Mouse (Mus musculus): ENCODE results near the gene Fam20c. TPM values are rescaled to one million over a fixed set of nuclear protein-coding genes. Genes with fewer than 3 reads are reported as not detected.

The Fam20c gene
- polyA plus RNA-seq, 1 experiment from 2014 or later: 4.0 TPM

- H3K4me2 ChIP-seq (ENCODE audit: low read depth, low read length): no peak overlapping the region
- H3K27me3 ChIP-seq (ENCODE audit: control insufficient read depth, insufficient read depth, low read depth, low read length): no peaks in the 10 kb centered on the region
Measured at GRCm38 (mm10) chr5:138734018-138734417, 20.3 kb upstream of the Fam20c start.

GRCm38 (mm10) chr5:138735201-138735757 lies 19.0 kb upstream of the Fam20c start:
- Histone ChIP-seq H3K9ac (ENCODE audit: low read length) (no peak overlapping the region), H3K27me3 (ENCODE audit: control insufficient read depth, insufficient read depth, low read depth, low read length) (no peaks in the 10 kb centered on the region), H3K4me2 (ENCODE audit: low read depth, low read length) (no peak overlapping the region), H3K36me3 (ENCODE audit: control insufficient read depth, insufficient read depth, low read length) (no peaks in the 10 kb centered on the region), H3K4me3 (ENCODE audit: low read length) (no peak overlapping the region), H3K9me3 (ENCODE audit: control insufficient read depth, low read length) (no peaks in the 10 kb centered on the region), H3K4me1 (replicated peaks; ENCODE audit: control insufficient read depth, insufficient read depth, low read length) (no peaks in the 10 kb centered on the region), H3K27ac (ENCODE audit: low read length) (no peak overlapping the region)
- no peak for ATAC-seq (ENCODE audit: low read depth)
- WGBS: 82% methylated on average over 8 of the region's 8 CpGs

More at GRCm38 (mm10) chr5:138734018-138734417, 20.3 kb upstream of the Fam20c start:
- Histone ChIP-seq H3K9me3 (ENCODE audit: control insufficient read depth, low read length) (no peaks in the 10 kb centered on the region), H3K4me1 (replicated peaks; ENCODE audit: control insufficient read depth, insufficient read depth, low read length) (no peaks in the 10 kb centered on the region), H3K4me3 (ENCODE audit: low read length) (no peak overlapping the region), H3K9ac (ENCODE audit: low read length) (no peak overlapping the region), H3K27ac (ENCODE audit: low read length) (no peak overlapping the region), H3K36me3 (ENCODE audit: control insufficient read depth, insufficient read depth, low read length) (no peaks in the 10 kb centered on the region)
- 78% methylated on average over 18 of the region's 18 CpGs for WGBS
- peak; percentile 81 for ATAC-seq (ENCODE audit: low read depth)

- no peak overlapping the region for H3K4me2 ChIP-seq (ENCODE audit: low read depth, low read length)
- H3K9me3 ChIP-seq (ENCODE audit: control insufficient read depth, low read length): no peaks in the 10 kb centered on the region
- no peak for ATAC-seq (ENCODE audit: low read depth)
- H3K9ac ChIP-seq (ENCODE audit: low read length): no peak overlapping the region
- no peaks in the 10 kb centered on the region for H3K4me1 ChIP-seq (replicated peaks; ENCODE audit: control insufficient read depth, insufficient read depth, low read length)
- no peak overlapping the region for H3K4me3 ChIP-seq (ENCODE audit: low read length)
- H3K27me3 ChIP-seq (ENCODE audit: control insufficient read depth, insufficient read depth, low read depth, low read length): no peaks in the 10 kb centered on the region
- 69% methylated on average over 3 of the region's 3 CpGs for WGBS
- H3K27ac ChIP-seq (ENCODE audit: low read length): no peak overlapping the region
- H3K36me3 ChIP-seq (ENCODE audit: control insufficient read depth, insufficient read depth, low read length): no peaks in the 10 kb centered on the region
Measured at GRCm38 (mm10) chr5:138740150-138740549, 14.2 kb upstream of the Fam20c start.

- no peak for ATAC-seq (ENCODE audit: low read depth)
- Histone ChIP-seq H3K4me1 (replicated peaks; ENCODE audit: control insufficient read depth, insufficient read depth, low read length) (no peaks in the 10 kb centered on the region), H3K4me3 (ENCODE audit: low read length) (no peak overlapping the region), H3K9me3 (ENCODE audit: control insufficient read depth, low read length) (no peaks in the 10 kb centered on the region), H3K4me2 (ENCODE audit: low read depth, low read length) (no peak overlapping the region), H3K36me3 (ENCODE audit: control insufficient read depth, insufficient read depth, low read length) (no peaks in the 10 kb centered on the region), H3K27ac (ENCODE audit: low read length) (no peak overlapping the region), H3K9ac (ENCODE audit: low read length) (no peak overlapping the region), H3K27me3 (ENCODE audit: control insufficient read depth, insufficient read depth, low read depth, low read length) (no peaks in the 10 kb centered on the region)
- 68% methylated on average over 5 of the region's 5 CpGs for WGBS
Measured at GRCm38 (mm10) chr5:138741516-138741915, 12.8 kb upstream of the Fam20c start.

GRCm38 (mm10) chr5:138742281-138742680 lies 12.0 kb upstream of the Fam20c start:
- Histone ChIP-seq H3K4me3 (ENCODE audit: low read length) (no peak overlapping the region), H3K9ac (ENCODE audit: low read length) (no peak overlapping the region), H3K36me3 (ENCODE audit: control insufficient read depth, insufficient read depth, low read length) (no peaks in the 10 kb centered on the region), H3K4me1 (replicated peaks; ENCODE audit: control insufficient read depth, insufficient read depth, low read length) (no peaks in the 10 kb centered on the region), H3K27ac (ENCODE audit: low read length) (no peak overlapping the region), H3K4me2 (ENCODE audit: low read depth, low read length) (no peak overlapping the region), H3K27me3 (ENCODE audit: control insufficient read depth, insufficient read depth, low read depth, low read length) (no peaks in the 10 kb centered on the region), H3K9me3 (ENCODE audit: control insufficient read depth, low read length) (no peaks in the 10 kb centered on the region)
- ATAC-seq (ENCODE audit: low read depth): no peak
- WGBS: 50% methylated on average over 5 of the region's 5 CpGs

GRCm38 (mm10) chr5:138743631-138744030 lies 10.7 kb upstream of the Fam20c start:
- ATAC-seq (ENCODE audit: low read depth): no peak
- WGBS: 26% methylated on average over 2 of the region's 2 CpGs
- no peak overlapping the region for H3K27ac ChIP-seq (ENCODE audit: low read length)
- no peaks in the 10 kb centered on the region for H3K27me3 ChIP-seq (ENCODE audit: control insufficient read depth, insufficient read depth, low read depth, low read length)
- no peaks in the 10 kb centered on the region for H3K36me3 ChIP-seq (ENCODE audit: control insufficient read depth, insufficient read depth, low read length)
- H3K9me3 ChIP-seq (ENCODE audit: control insufficient read depth, low read length): no peaks in the 10 kb centered on the region
- no peak overlapping the region for H3K9ac ChIP-seq (ENCODE audit: low read length)
- H3K4me1 ChIP-seq (replicated peaks; ENCODE audit: control insufficient read depth, insufficient read depth, low read length): no peaks in the 10 kb centered on the region
- no peak overlapping the region for H3K4me3 ChIP-seq (ENCODE audit: low read length)
- no peak overlapping the region for H3K4me2 ChIP-seq (ENCODE audit: low read depth, low read length)

GRCm38 (mm10) chr5:138745378-138746099 lies 8.8 kb upstream of the Fam20c start:
- Histone ChIP-seq H3K27ac (ENCODE audit: low read length) (no peak overlapping the region), H3K9me3 (ENCODE audit: control insufficient read depth, low read length) (no peaks in the 10 kb centered on the region), H3K27me3 (ENCODE audit: control insufficient read depth, insufficient read depth, low read depth, low read length) (no peaks in the 10 kb centered on the region), H3K4me3 (ENCODE audit: low read length) (no peak overlapping the region), H3K4me2 (ENCODE audit: low read depth, low read length) (no peak overlapping the region), H3K36me3 (ENCODE audit: control insufficient read depth, insufficient read depth, low read length) (no peaks in the 10 kb centered on the region), H3K4me1 (replicated peaks; ENCODE audit: control insufficient read depth, insufficient read depth, low read length) (no peaks in the 10 kb centered on the region), H3K9ac (ENCODE audit: low read length) (no peak overlapping the region)
- 86% methylated on average over 5 of the region's 5 CpGs for WGBS
- no peak for ATAC-seq (ENCODE audit: low read depth)

GRCm38 (mm10) chr5:138753269-138753668 lies 1.0 kb upstream of the Fam20c start:
- 47% methylated on average over 4 of the region's 4 CpGs for WGBS
- no peaks in the 10 kb centered on the region for H3K9me3 ChIP-seq (ENCODE audit: control insufficient read depth, low read length)
- no peak overlapping the region for H3K9ac ChIP-seq (ENCODE audit: low read length)
- no peaks in the 10 kb centered on the region for H3K36me3 ChIP-seq (ENCODE audit: control insufficient read depth, insufficient read depth, low read length)
- no peak for ATAC-seq (ENCODE audit: low read depth)
- H3K4me1 ChIP-seq (replicated peaks; ENCODE audit: control insufficient read depth, insufficient read depth, low read length): peaks cover 33% of the 10 kb centered on the region
- peak overlapping the region; percentile 92 for H3K4me2 ChIP-seq (ENCODE audit: low read depth, low read length)
- peaks cover 31% of the 10 kb centered on the region for H3K27me3 ChIP-seq (ENCODE audit: control insufficient read depth, insufficient read depth, low read depth, low read length)
- no peak overlapping the region for H3K4me3 ChIP-seq (ENCODE audit: low read length)
- H3K27ac ChIP-seq (ENCODE audit: low read length): no peak overlapping the region

- no peaks in the 10 kb centered on the region for H3K36me3 ChIP-seq (ENCODE audit: control insufficient read depth, insufficient read depth, low read length)
- WGBS: 4% methylated on average over 9 of the region's 9 CpGs
- H3K9me3 ChIP-seq (ENCODE audit: control insufficient read depth, low read length): no peaks in the 10 kb centered on the region
- H3K4me1 ChIP-seq (replicated peaks; ENCODE audit: control insufficient read depth, insufficient read depth, low read length): peaks cover 33% of the 10 kb centered on the region
- peak overlapping the region; percentile 81 for H3K9ac ChIP-seq (ENCODE audit: low read length)
- peak; percentile 39; the same call in 1 of the 2 replicates for ATAC-seq (ENCODE audit: low read depth)
- peak overlapping the region; percentile 72 for H3K4me3 ChIP-seq (ENCODE audit: low read length)
- H3K27me3 ChIP-seq (ENCODE audit: control insufficient read depth, insufficient read depth, low read depth, low read length): peaks cover 31% of the 10 kb centered on the region
- H3K4me2 ChIP-seq (ENCODE audit: low read depth, low read length): peak overlapping the region; percentile 92
- peak overlapping the region; percentile 88 for H3K27ac ChIP-seq (ENCODE audit: low read length)
Measured at GRCm38 (mm10) chr5:138753946-138754302, 390 bp upstream of the Fam20c start.
